In genomic region chr1:143820096-143820877, GRCm38 (mm10) we compare ENCODE assay signal across 13 mouse cellular contexts. TPM values are rescaled to one million over a fixed set of nuclear protein-coding genes. Genes with fewer than 3 reads are reported as not detected.
DNase-seq lines count a peak whose midpoint lies in the region; ATAC-seq and TF ChIP-seq lines count a peak whose summit lies in the region.
"Had no signal": no experiment of that assay in that cellular context is flagged by ENCODE, and none has a peak within 500 bp of the region (broad histone marks: within the 10 kb centered on the region; RNA-seq: fewer than 3 reads in every experiment).

No protein-coding gene starts in this region.

- H3K27ac ChIP-seq in lung, embryonic 15.5 days: peak overlapping the region; percentile 45; the same call in 1 of the 2 replicates
- H3K27ac ChIP-seq in hindbrain, embryonic 12.5 days: peak overlapping the region; percentile 66
- H3K27ac ChIP-seq in midbrain, postnatal 0 days (ENCODE audit: low read depth, low read length): no peak overlapping the region
- H3K27ac ChIP-seq: heart, adult 2 months had no signal

- no peak overlapping the region for H3K4me3 ChIP-seq in lung, embryonic 15.5 days
- no peak overlapping the region for H3K4me3 ChIP-seq in hindbrain, embryonic 12.5 days
- H3K4me3 ChIP-seq in midbrain, postnatal 0 days (ENCODE audit: low read depth, low read length): no peak overlapping the region
- H3K4me3 ChIP-seq: erythroblast, embryonic 14.5 days; heart, adult 2 months had no signal

- 53% methylated on average over 2 of the region's 2 CpGs for WGBS in lung, embryonic 15.5 days
- WGBS in hindbrain, embryonic 12.5 days: 40% methylated on average over 2 of the region's 2 CpGs
- WGBS in midbrain, postnatal 0 days: 21% methylated on average over 2 of the region's 2 CpGs

- no peaks in the 10 kb centered on the region for H3K9me3 ChIP-seq in lung, embryonic 15.5 days
- H3K9me3 ChIP-seq in hindbrain, embryonic 12.5 days (replicated peaks): no peaks in the 10 kb centered on the region
- H3K9me3 ChIP-seq in midbrain, postnatal 0 days (ENCODE audit: low read length): no peaks in the 10 kb centered on the region

- no peaks in the 10 kb centered on the region for H3K36me3 ChIP-seq in lung, embryonic 15.5 days
- no peaks in the 10 kb centered on the region for H3K36me3 ChIP-seq in hindbrain, embryonic 12.5 days
- no peaks in the 10 kb centered on the region for H3K36me3 ChIP-seq in midbrain, postnatal 0 days (ENCODE audit: insufficient read depth, low read length)

- DNase-seq in lung, adult 18-20 months: no peak
- DNase-seq in embryo, embryonic 10 days (ENCODE audit: low spot score): peak; percentile 47
- peak; percentile 64 for DNase-seq in midbrain, postnatal 0 days (ENCODE audit: low spot score)
- DNase-seq in ovary, postnatal 10 days (ENCODE audit: low spot score): no peak
- no peak for DNase-seq in adrenal gland, adult (ENCODE audit: inconsistent age in 2 of 2, low spot score in 1 of 2)
- no peak for DNase-seq in layer of hippocampus, postnatal 36 days
- DNase-seq: adrenal gland, adult 2 months; cerebellum, adult 11 months; heart, adult 2 months; thymus, postnatal 14 days had no signal

- H3K27me3 ChIP-seq in lung, embryonic 15.5 days: no peaks in the 10 kb centered on the region
- H3K27me3 ChIP-seq in hindbrain, embryonic 12.5 days: no peaks in the 10 kb centered on the region
- H3K27me3 ChIP-seq in midbrain, postnatal 0 days (ENCODE audit: insufficient read depth, low read length): no peaks in the 10 kb centered on the region

- H3K4me2 ChIP-seq in lung, embryonic 15.5 days: no peak overlapping the region
- H3K4me2 ChIP-seq in hindbrain, embryonic 12.5 days (replicated peaks): no peak overlapping the region
- H3K4me2 ChIP-seq in midbrain, postnatal 0 days (ENCODE audit: low read depth, low read length, poor library complexity, severe bottlenecking): no peak overlapping the region

- peak; percentile 59; the same call in 1 of the 2 replicates for ATAC-seq in lung, embryonic 15.5 days (ENCODE audit: borderline replicate concordance, extremely low read depth, low FRiP score, low TSS enrichment)
- peak; percentile 89 for ATAC-seq in hindbrain, embryonic 12.5 days (ENCODE audit: low FRiP score)
- ATAC-seq in midbrain, postnatal 0 days (ENCODE audit: low FRiP score): 0 out of 2 replicates have a peak, but pooled peaks have one; percentile 41

- H3K4me1 ChIP-seq in lung, embryonic 15.5 days: 0 out of 2 replicates have a peak, but pooled peaks cover 4% of the 10 kb centered on the region
- 0 out of 2 replicates have a peak, but pooled peaks cover 9% of the 10 kb centered on the region for H3K4me1 ChIP-seq in hindbrain, embryonic 12.5 days
- no peaks in the 10 kb centered on the region for H3K4me1 ChIP-seq in midbrain, postnatal 0 days (ENCODE audit: insufficient read depth, low read length)

- TF ChIP-seq CTCF in midbrain, postnatal 0 days (IDR thresholded peaks at IDR 0.05): no peak

- H3K9ac ChIP-seq in lung, embryonic 15.5 days: no peak overlapping the region
- H3K9ac ChIP-seq in hindbrain, embryonic 12.5 days: no peak overlapping the region
- no peak overlapping the region for H3K9ac ChIP-seq in midbrain, postnatal 0 days (replicated peaks; ENCODE audit: low read length, poor library complexity, severe bottlenecking)

RNA-seq across cellular contexts. Expression of gene Uchl5, which starts 43.2 kb away (rescaled TPM):
- polyA plus RNA-seq in lung, embryonic 15.5 days (2015; fragmentation: Nextera tagmentation; extraction: Ambion mirVana): 92.3 and 94.0 TPM in 2 replicates
- 72.9 and 73.0 TPM in 2 replicates for polyA plus RNA-seq in hindbrain, embryonic 12.5 days (2016; fragmentation: Nextera tagmentation; extraction: Ambion mirVana)
- 9.2 and 24.9 TPM in 2 replicates for total RNA-seq in midbrain, postnatal 0 days (2014; rRNA removed)
- 57.6 and 63.0 TPM in 2 replicates for polyA plus RNA-seq in midbrain, postnatal 0 days (2015; fragmentation: Nextera tagmentation; extraction: Ambion mirVana)
- total RNA-seq in layer of hippocampus, postnatal 36 days (2021): 10 to 100 TPM; 33.8 to 39.5 TPM

RNA-seq across cellular contexts. Expression of gene Trove2, which starts 43.4 kb away (rescaled TPM):
- polyA plus RNA-seq in lung, embryonic 15.5 days (2015; fragmentation: Nextera tagmentation; extraction: Ambion mirVana): 18.5 and 19.8 TPM in 2 replicates
- 47.1 and 51.9 TPM in 2 replicates for polyA plus RNA-seq in hindbrain, embryonic 12.5 days (2016; fragmentation: Nextera tagmentation; extraction: Ambion mirVana)
- total RNA-seq in midbrain, postnatal 0 days (2014; rRNA removed): 31.5 and 41.5 TPM in 2 replicates
- 22.1 and 24.9 TPM in 2 replicates for polyA plus RNA-seq in midbrain, postnatal 0 days (2015; fragmentation: Nextera tagmentation; extraction: Ambion mirVana)
- 10 to 100 TPM; 32.0 to 32.4 TPM for total RNA-seq in layer of hippocampus, postnatal 36 days (2021)
- polyA plus RNA-seq: erythroblast, embryonic 14.5 days had no signal

Comparison
In these comparisons a context has a peak if more than half of its experiments do, and no peak if none do; other contexts are left out.
1. DNase-seq: peak in embryo, embryonic 10 days (single experiment) and midbrain, postnatal 0 days (single experiment); none in lung, adult 18-20 months (0 of 2), ovary, postnatal 10 days (single experiment), adrenal gland, adult (0 of 2) and layer of hippocampus, postnatal 36 days (0 of 2).
2. Peak in every context shown above with its lines, with median percentiles within 50 percentile points of each other: ATAC-seq.